Mouse (Mus musculus) neural tube, embryonic 15.5 days (tissue): ENCODE results near the gene Haao. TPM values are rescaled to one million over a fixed set of nuclear protein-coding genes. Genes with fewer than 3 reads are reported as not detected.

ENCODE experiments used
- ATAC-seq: fragments of 200-750 bp; cut with Nextera tagmentation; 2 replicates; pipeline ENCODE4 v1.8.0; 2017; ENCODE audit warnings: mild to moderate bottlenecking, moderate TSS enrichment, moderate library complexity; ENCODE audit not compliant: low FRiP score
- H3K27ac ChIP-seq: fragments of 300-500 bp; sonication (generic); replicated peaks from 2 replicates; pipeline ENCODE4 v1.5.1; 2015; ENCODE audit warnings: mild to moderate bottlenecking, inconsistent platforms
- H3K27me3 ChIP-seq: fragments of 300-500 bp; sonication (generic); replicated peaks from 2 replicates; pipeline ENCODE4 v1.6.1; 2015; ENCODE audit warnings: inconsistent platforms
- H3K36me3 ChIP-seq: fragments of 300-500 bp; sonication (generic); 2 replicates; pipeline ENCODE4 v1.6.1; 2015; ENCODE audit warnings: inconsistent platforms
- H3K4me1 ChIP-seq: fragments of 300-500 bp; sonication (generic); 2 replicates; pipeline ENCODE4 v1.6.1; 2015; ENCODE audit warnings: inconsistent platforms
- H3K4me2 ChIP-seq: fragments of 300-500 bp; sonication (generic); 2 replicates; pipeline ENCODE4 v1.6.1; 2015; ENCODE audit warnings: inconsistent platforms, mild to moderate bottlenecking, moderate library complexity
- H3K4me3 ChIP-seq: fragments of 300-500 bp; sonication (generic); replicated peaks from 2 replicates; pipeline ENCODE4 v1.5.1; 2015; ENCODE audit warnings: mild to moderate bottlenecking, inconsistent platforms
- H3K9ac ChIP-seq: fragments of 300-500 bp; sonication (generic); replicated peaks from 2 replicates; pipeline ENCODE4 v1.6.1; 2015; ENCODE audit warnings: mild to moderate bottlenecking, inconsistent platforms
- H3K9me3 ChIP-seq: fragments of 300-500 bp; sonication (generic); replicated peaks from 2 replicates; pipeline ENCODE4 v1.6.1; 2016; ENCODE audit warnings: inconsistent platforms
- WGBS: fragments of 180-500 bp; shearing (Covaris S2); methylation state at CpG from one replicate; pipeline ENCODE4 v1.1.7; 2015; ENCODE audit warnings: mixed read lengths; 5-methylcytosine and 5-hydroxymethylcytosine counted together
- polyA plus RNA-seq: library from polyadenylated mRNA; unstranded; fragments of >200 nt; fragmentation: Nextera tagmentation; extraction: Ambion mirVana; gene quantifications from 2 replicates; pipeline ENCODE4 v1.2.1, GENCODE M21; 2015

Gene Haao
- polyA plus RNA-seq, 1 experiment from 2014 or later, result 0.22 TPM

DNA sequence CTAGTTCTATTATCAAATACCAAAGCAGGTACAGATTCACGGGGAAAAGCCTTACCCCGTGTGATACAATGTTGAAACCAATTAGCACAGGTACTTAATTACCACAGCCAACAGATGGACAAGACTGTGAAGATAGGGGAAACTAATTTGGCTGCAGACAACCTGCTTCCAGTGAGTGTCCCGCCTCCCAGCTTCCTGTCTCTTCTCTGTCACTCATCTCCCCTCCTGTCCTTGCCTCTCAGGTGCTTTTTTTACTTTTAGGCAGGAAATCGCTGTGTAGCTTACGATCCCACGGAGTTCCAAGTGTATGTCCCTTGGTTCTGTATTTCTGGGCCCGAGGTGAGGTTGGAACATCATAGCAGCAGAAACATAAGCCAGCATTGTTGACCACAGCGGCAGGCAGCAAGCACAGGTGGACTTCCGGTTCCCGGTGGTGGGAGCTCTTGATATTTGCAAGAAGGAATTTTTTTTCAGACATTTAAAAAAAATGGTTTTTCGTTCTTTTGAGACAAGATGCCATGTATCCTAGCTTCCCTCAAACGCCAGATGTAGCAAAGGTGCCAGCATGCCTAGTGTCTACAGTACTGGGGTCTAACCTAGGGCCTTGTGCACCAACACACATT is 39.2 kb downstream of the Haao start:
- 92% methylated on average over 12 of the region's 12 CpGs for WGBS
- Histone ChIP-seq H3K4me2 (no peak overlapping the region), H3K9me3 (no peaks in the 10 kb centered on the region), H3K4me1 (peaks cover 14% of the 10 kb centered on the region), H3K27me3 (no peaks in the 10 kb centered on the region), H3K27ac (no peak overlapping the region), H3K4me3 (no peak overlapping the region), H3K9ac (no peak overlapping the region), H3K36me3 (peaks cover 35% of the 10 kb centered on the region)
- no peak for ATAC-seq

DNA sequence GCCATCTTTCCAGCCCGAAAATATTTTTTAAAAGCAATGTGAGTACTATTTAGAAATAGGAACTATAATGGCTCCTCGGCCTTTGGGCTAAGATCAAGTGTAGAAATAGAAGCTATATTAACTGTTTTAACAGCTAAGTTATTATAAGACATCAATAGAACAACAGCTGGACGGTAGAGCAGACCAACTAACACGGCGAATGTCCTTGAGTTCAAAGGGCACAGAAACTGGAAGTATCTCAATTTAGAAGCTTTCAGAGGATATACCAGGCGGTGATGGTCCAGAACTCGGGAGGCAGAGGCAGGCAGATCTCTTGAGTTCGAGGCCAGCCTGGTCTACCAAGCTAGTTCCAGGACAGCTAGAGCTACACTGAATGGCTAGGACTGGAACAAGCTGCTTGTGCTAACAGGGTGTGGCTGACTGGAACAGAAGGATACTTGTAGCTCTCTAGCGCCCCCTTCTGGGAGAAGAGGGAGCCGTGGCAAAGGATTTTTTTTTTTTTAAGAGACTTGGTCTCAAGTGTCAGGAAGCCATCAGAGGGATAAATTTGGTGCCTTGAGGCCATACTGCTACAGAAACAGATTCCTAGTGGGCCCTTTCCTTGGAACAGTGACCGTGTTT is 39.9 kb downstream of the Haao start:
- ATAC-seq, result no peak
- H3K36me3 ChIP-seq, result peaks cover 35% of the 10 kb centered on the region

DNA sequence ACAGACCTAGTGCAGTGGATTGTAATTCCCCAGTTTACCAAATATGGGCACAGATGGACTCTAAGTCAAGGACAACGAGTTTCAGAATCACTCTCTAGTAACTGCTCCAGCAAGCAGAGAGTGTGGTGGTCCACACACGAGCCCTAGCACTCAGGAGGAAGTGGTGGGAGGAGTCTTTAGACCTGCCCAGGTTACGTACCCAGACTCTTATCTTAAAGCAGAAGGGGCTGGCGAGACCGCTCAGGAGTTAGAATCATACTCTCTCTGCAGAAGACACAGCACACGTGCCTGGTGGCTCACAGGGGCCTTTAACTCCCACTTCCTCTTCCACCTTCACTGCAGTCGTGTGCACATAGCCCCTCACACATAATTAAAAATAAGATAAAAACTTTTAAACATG is 40.4 kb downstream of the Haao start:
- no peak overlapping the region for H3K9ac ChIP-seq
- no peaks in the 10 kb centered on the region for H3K9me3 ChIP-seq
- no peak overlapping the region for H3K27ac ChIP-seq
- no peak overlapping the region for H3K4me3 ChIP-seq
- ATAC-seq, result no peak
- 80% methylated on average over 7 of the region's 7 CpGs for WGBS
- H3K27me3 ChIP-seq, result no peaks in the 10 kb centered on the region
- H3K4me2 ChIP-seq, result no peak overlapping the region
- H3K4me1 ChIP-seq, result peaks cover 14% of the 10 kb centered on the region
- H3K36me3 ChIP-seq, result peaks cover 35% of the 10 kb centered on the region

More for the DNA sequence above, 39.9 kb downstream of the Haao start:
- H3K27me3 ChIP-seq, result no peaks in the 10 kb centered on the region
- no peak overlapping the region for H3K4me2 ChIP-seq
- WGBS, result 74% methylated on average over 11 of the region's 11 CpGs
- H3K4me3 ChIP-seq, result no peak overlapping the region
- no peak overlapping the region for H3K9ac ChIP-seq
- no peaks in the 10 kb centered on the region for H3K9me3 ChIP-seq
- peaks cover 14% of the 10 kb centered on the region for H3K4me1 ChIP-seq
- no peak overlapping the region for H3K27ac ChIP-seq

DNA sequence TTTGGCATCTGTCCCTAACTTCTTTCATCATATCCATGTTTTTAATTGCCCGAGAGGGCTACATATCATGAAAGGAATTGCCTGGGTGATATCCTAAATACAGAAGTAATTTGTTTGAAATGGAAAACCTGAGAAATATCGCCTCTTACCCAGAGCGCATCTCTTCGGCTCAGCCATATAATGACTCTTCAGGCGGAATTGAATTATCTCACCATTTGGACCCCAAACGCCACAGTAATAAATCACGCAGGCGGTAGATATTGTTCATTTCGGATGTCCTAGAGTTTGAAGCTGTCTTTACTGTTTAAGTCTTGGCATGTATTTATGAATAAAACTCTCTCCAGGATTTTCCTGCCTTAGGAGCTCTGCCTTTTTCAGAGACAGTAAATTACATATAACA is 42.7 kb downstream of the Haao start:
- Histone ChIP-seq H3K36me3 (peaks cover 40% of the 10 kb centered on the region), H3K27ac (no peak overlapping the region), H3K4me2 (no peak overlapping the region), H3K4me3 (no peak overlapping the region), H3K4me1 (peaks cover 12% of the 10 kb centered on the region), H3K27me3 (no peaks in the 10 kb centered on the region), H3K9ac (no peak overlapping the region), H3K9me3 (no peaks in the 10 kb centered on the region)
- 50% methylated on average over 9 of the region's 9 CpGs for WGBS
- peak; percentile 69; the same call in 1 of the 2 replicates for ATAC-seq

DNA sequence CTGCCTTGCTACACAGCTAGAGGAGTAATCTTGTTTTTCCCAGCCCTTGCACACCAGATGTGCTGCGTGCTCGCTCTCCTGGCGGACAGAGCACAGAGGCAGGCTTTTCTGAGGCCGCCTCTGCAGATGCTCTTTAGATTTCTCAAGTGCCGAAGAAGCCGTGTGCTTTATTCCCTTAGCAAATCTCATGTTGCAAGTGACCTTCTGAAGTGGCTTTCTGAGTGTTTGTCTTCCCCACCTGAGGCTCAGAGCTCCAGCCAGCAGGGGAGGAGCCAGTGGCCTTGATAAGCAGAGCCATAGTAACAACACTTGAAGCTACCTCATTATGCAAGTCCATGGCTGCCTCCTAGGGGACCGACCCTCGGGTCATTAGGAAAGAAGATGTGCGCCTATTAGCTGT is 43.8 kb downstream of the Haao start:
- H3K4me1 ChIP-seq, result peaks cover 12% of the 10 kb centered on the region
- H3K4me3 ChIP-seq, result no peak overlapping the region
- H3K27me3 ChIP-seq, result no peaks in the 10 kb centered on the region
- no peak overlapping the region for H3K9ac ChIP-seq
- WGBS, result 78% methylated on average over 9 of the region's 9 CpGs
- ATAC-seq, result no peak
- peaks cover 36% of the 10 kb centered on the region for H3K36me3 ChIP-seq
- H3K27ac ChIP-seq, result no peak overlapping the region
- no peaks in the 10 kb centered on the region for H3K9me3 ChIP-seq
- H3K4me2 ChIP-seq, result no peak overlapping the region

DNA sequence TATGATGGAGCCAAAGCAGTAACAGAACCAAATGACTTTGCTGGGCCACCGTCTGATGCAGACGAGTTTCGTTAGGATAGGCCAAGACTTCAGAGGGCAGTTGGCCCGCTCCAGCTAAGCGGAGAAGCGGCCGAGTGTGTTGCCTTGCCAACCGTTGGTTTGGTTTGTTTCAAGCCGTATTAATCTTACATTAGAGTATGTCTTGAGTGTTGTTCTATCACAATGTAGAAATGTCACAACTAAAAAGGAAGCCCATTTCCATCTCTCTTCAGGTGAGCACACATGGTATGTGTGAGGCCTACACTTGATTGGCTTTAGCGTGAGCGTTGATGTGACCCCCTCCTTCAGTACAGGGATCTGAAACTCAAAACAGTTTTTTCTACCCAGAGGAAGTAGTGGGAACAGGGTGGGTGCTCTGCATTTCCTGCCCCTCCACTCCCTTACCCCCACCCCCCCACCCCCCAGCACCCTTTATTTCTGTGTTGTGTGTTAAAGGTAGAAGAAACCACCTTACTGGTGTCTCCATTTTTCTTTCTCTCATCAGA is 48.2 kb downstream of the Haao start:
- no peak for ATAC-seq
- Histone ChIP-seq H3K4me2 (no peak overlapping the region), H3K4me3 (no peak overlapping the region), H3K27me3 (no peaks in the 10 kb centered on the region), H3K4me1 (peaks cover 2% of the 10 kb centered on the region), H3K36me3 (peaks cover 20% of the 10 kb centered on the region), H3K27ac (no peak overlapping the region), H3K9ac (no peak overlapping the region), H3K9me3 (no peaks in the 10 kb centered on the region)
- 95% methylated on average over 11 of the region's 11 CpGs for WGBS

DNA sequence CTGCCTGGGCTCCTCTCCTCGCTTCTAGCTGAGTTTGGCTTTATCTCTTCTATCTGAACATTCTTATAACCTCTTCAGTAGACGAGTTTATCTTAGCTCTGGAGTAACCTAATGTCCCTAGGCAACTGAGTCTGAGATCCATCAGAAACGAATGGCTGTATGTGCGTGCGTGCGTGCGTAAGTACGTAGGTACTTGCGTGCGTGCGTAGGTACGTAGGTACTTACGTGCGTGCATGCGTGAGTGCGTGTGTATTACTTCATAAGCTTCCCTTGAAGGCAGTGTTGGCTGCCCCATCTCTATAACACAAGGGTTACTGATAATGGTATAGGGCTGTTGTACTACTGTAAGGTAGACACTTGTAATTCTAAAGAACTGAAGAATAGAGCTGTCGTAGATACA is 52.6 kb downstream of the Haao start:
- WGBS, result 96% methylated on average over 17 of the region's 17 CpGs
- H3K4me3 ChIP-seq, result no peak overlapping the region

DNA sequence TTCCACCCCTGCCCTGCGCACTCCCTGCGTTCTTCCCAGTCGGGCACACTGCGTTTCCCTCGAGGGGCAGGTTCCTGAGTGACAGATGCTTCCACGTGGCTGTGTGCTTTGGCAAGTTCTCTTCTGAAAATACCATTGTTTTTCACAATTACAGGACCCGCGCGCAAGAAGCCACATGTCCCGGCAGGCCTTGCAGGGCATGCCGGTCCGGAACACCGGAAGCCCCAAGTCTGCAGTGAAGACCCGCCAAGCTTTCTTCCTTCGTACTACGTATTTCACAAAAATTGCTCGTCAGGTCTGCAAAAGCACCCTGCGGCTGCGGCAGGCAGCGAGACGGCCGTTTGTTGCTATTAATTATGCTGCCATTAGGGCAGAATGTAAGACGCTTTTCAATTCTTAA is 55.4 kb downstream of the Haao start:
- H3K4me3 ChIP-seq, result peak overlapping the region; percentile 29
- no peak for ATAC-seq

More for the DNA sequence above, 52.6 kb downstream of the Haao start:
- Histone ChIP-seq H3K9me3 (no peaks in the 10 kb centered on the region), H3K4me2 (no peak overlapping the region), H3K27ac (no peak overlapping the region), H3K9ac (no peak overlapping the region), H3K27me3 (no peaks in the 10 kb centered on the region), H3K36me3 (no peaks in the 10 kb centered on the region), H3K4me1 (peaks cover 11% of the 10 kb centered on the region)
- no peak for ATAC-seq

DNA sequence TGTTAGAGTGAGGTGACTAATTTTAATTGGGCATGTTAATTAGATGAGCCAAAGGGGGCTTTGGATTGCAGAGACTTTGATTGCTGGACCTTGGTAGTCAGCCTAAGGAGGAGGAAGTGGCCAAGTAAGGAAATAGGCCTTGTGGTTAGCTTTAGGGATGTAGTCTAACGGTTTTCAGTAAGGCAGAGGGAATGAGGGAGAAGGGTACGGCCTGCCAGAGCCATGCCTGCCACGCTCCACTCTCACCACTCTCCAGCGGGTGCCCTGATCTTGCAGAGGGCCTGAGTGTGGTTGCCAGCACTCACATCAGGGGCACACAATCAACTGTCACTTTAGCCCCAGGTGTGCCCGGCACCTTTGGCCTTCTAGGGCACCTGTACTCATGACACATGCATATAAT is 57.6 kb downstream of the Haao start:
- Histone ChIP-seq H3K4me3 (no peak overlapping the region), H3K27ac (no peak overlapping the region), H3K9ac (no peak overlapping the region), H3K4me2 (no peak overlapping the region), H3K36me3 (no peaks in the 10 kb centered on the region), H3K27me3 (no peaks in the 10 kb centered on the region), H3K9me3 (no peaks in the 10 kb centered on the region), H3K4me1 (peaks cover 11% of the 10 kb centered on the region)
- 77% methylated on average over 5 of the region's 5 CpGs for WGBS
- no peak for ATAC-seq

More for the DNA sequence above, 55.4 kb downstream of the Haao start:
- H3K4me1 ChIP-seq, result peaks cover 11% of the 10 kb centered on the region
- H3K36me3 ChIP-seq, result no peaks in the 10 kb centered on the region
- H3K9ac ChIP-seq, result 0 out of 2 replicates have a peak overlapping the region, but pooled peaks have one; percentile 24
- H3K4me2 ChIP-seq, result peak overlapping the region; percentile 52
- H3K27ac ChIP-seq, result no peak overlapping the region; the same call in 1 of the 2 replicates
- no peaks in the 10 kb centered on the region for H3K27me3 ChIP-seq
- H3K9me3 ChIP-seq, result no peaks in the 10 kb centered on the region
- 29% methylated on average over 23 of the region's 23 CpGs for WGBS

DNA sequence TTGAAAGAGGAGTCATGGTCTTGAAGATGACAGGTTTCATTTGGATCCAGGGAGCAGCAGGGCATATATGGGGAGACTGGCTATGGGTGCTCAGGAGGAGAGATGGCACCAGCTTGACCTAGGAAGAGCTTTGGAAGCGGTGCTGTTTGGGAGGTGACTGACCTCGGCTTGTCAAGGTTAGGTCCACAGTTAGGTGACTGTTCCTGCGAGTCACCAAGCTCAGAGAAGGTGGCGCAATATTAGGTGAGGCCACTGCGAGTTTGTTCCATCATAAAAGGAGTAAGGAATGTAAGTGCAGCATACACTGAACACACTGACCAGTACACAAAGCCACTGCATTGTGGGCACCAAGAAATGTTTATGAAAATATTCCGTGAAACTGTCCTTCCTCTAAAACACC is 61.3 kb downstream of the Haao start:
- H3K36me3 ChIP-seq, result peaks cover 10% of the 10 kb centered on the region; the same call in 1 of the 2 replicates
- no peak for ATAC-seq
- H3K27ac ChIP-seq, result no peak overlapping the region
- H3K4me1 ChIP-seq, result 0 out of 2 replicates have a peak, but pooled peaks cover 3% of the 10 kb centered on the region
- 95% methylated on average over 6 of the region's 6 CpGs for WGBS
- H3K4me2 ChIP-seq, result no peak overlapping the region
- H3K4me3 ChIP-seq, result no peak overlapping the region
- H3K9ac ChIP-seq, result no peak overlapping the region
- H3K27me3 ChIP-seq, result no peaks in the 10 kb centered on the region
- no peaks in the 10 kb centered on the region for H3K9me3 ChIP-seq

DNA sequence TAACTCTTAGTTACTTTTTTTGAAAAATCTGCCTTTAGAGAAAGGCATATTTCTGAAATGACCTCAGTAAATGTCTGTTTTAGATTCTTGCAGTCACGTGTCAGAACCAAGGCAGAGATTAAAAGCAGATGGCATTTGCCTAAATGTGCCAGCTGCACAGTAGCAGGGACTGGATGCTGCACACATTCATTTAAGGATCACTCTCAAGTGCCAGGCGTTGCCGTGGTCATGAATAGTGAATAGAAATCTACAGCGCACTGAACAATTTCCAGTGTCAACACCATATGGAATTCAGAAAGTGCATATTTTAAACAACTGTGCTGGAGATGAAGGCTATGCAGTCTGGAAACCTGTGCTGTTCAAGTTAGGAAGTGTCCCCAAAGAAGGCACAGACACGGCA is 65.0 kb downstream of the Haao start:
- H3K4me1 ChIP-seq, result 0 out of 2 replicates have a peak, but pooled peaks cover 3% of the 10 kb centered on the region
- no peak overlapping the region for H3K4me2 ChIP-seq
- no peak overlapping the region for H3K27ac ChIP-seq
- H3K4me3 ChIP-seq, result no peak overlapping the region
- H3K9ac ChIP-seq, result no peak overlapping the region
- no peaks in the 10 kb centered on the region for H3K27me3 ChIP-seq
- ATAC-seq, result no peak
- H3K9me3 ChIP-seq, result no peaks in the 10 kb centered on the region
- WGBS, result 37% methylated on average over 5 of the region's 5 CpGs
- peaks cover 10% of the 10 kb centered on the region; the same call in 1 of the 2 replicates for H3K36me3 ChIP-seq
